ENCODE assay signal across 20 mouse cellular contexts in genomic region chr19:4450666-4451065, GRCm38 (mm10). TPM values are rescaled to one million over a fixed set of nuclear protein-coding genes. Genes with fewer than 3 reads are reported as not detected.
"Had no signal": no experiment of that assay in that cellular context is flagged by ENCODE, and none has a peak within 500 bp of the region (broad histone marks: within the 10 kb centered on the region; RNA-seq: fewer than 3 reads in every experiment).

No protein-coding gene starts in this region.

- H3K36me3 ChIP-seq: neural tube, embryonic 12.5 days; neural tube, embryonic 13.5 days; neural tube, embryonic 15.5 days; stomach, embryonic 15.5 days had no signal

- H3K9ac ChIP-seq: neural tube, embryonic 12.5 days; neural tube, embryonic 13.5 days; neural tube, embryonic 15.5 days; stomach, embryonic 15.5 days had no signal

- H3K9me3 ChIP-seq: neural tube, embryonic 12.5 days; neural tube, embryonic 13.5 days; neural tube, embryonic 15.5 days; stomach, embryonic 15.5 days had no signal

- H3K4me2 ChIP-seq: neural tube, embryonic 12.5 days; neural tube, embryonic 13.5 days; neural tube, embryonic 15.5 days; stomach, embryonic 15.5 days had no signal

- DNase-seq: retina, postnatal 1 day; right cerebral cortex, adult 18-20 months; right cerebral cortex, postnatal 14 days; right cerebral cortex, postnatal 25 days; right cerebral cortex, postnatal 4 days; spleen, adult 18-20 months; thymus, adult 18-20 months; thymus, postnatal 14 days; thymus, postnatal 25 days; thymus, postnatal 36 days; thymus, postnatal 4 days had no signal

- H3K4me1 ChIP-seq: stomach, embryonic 15.5 days had no signal

- H3K27ac ChIP-seq: neural tube, embryonic 12.5 days; neural tube, embryonic 13.5 days; neural tube, embryonic 15.5 days; stomach, embryonic 15.5 days had no signal

- H3K4me3 ChIP-seq: neural tube, embryonic 12.5 days; neural tube, embryonic 13.5 days; neural tube, embryonic 15.5 days; stomach, embryonic 15.5 days had no signal

- H3K27me3 ChIP-seq: neural tube, embryonic 12.5 days; neural tube, embryonic 13.5 days; neural tube, embryonic 15.5 days; stomach, embryonic 15.5 days had no signal

RNA-seq across cellular contexts. Expression of gene 2010003K11Rik, which starts 47.7 kb away (rescaled TPM):
- polyA plus RNA-seq: neural tube, embryonic 11.5 days; neural tube, embryonic 12.5 days; neural tube, embryonic 13.5 days; neural tube, embryonic 14.5 days; spleen, adult 2 months; stomach, embryonic 14.5 days; thymus, postnatal 0 days had no signal
